Mouse (Mus musculus) granulocyte monocyte progenitor cell, adult 5-6 weeks (primary cell): ENCODE results near the gene Tmem158. TPM values are rescaled to one million over a fixed set of nuclear protein-coding genes. Genes with fewer than 3 reads are reported as not detected.
A peak's percentile ranks its signal among the peaks of the same experiment; 100 is the strongest.

Experiments
- ATAC-seq: replicated peaks from 2 replicates; pipeline ENCODE4 v1.8.0; 2016; ENCODE audit warnings: mild to moderate bottlenecking, moderate TSS enrichment, inconsistent platforms; ENCODE audit not compliant: poor library complexity, severe bottlenecking
- total RNA-seq, 2 experiments: library from RNA; stranded (forward) in 1 of 2; stranded (reverse) in 1 of 2; fragments of 200-712, 200-1000 nt in 1 of 2; fragments of >200 nt in 1 of 2; fragmentation: Nextera tagmentation in 1 of 2; gene quantifications; 2 replicates each; pipeline ENCODE4 v1.2.3; 2014 to 2017

Gene Tmem158
- total RNA-seq, 2 experiments from 2014 or later = 2.3 TPM; not detected in 1

DNA sequence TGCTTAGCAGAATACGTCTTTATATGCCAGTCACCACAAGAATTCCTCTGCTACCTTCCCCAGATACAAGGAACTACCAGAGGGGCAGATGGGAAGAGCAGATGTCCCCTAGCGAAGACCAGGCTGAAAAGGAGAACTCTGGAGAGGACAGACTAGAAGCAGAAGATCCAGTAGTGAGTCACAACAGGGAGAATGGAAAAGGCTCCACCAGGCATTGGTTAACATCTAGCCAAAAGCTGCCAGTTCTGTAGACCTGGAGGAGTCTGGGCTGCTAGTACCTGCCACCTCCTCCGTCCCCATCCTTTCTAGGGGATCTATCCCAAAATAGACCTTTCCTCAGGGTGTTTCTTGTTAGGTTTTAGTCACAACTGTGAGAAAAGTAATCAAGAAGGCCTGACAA, 4.8 kb downstream of the Tmem158 start:
- no peak for ATAC-seq

DNA sequence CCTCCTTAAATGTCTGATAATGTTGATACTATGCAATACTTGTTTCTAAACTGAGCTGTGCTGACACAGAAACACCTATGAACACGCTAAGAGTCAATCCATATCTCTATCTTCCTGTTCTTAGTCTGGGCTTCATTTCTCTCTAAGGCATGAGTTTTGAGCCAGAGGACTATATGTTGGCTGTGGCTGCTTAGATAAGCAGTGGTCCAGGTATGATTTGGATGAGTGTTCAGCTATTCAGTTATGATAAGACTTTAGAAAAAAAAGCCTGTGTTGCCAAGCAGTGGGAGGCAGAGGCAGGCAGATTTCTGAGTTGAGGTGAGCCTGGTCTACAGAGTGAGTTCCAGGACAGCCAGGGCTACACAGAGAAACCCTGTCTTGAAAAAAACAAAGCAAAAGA, 12.6 kb downstream of the Tmem158 start:
- ATAC-seq = no peak

DNA sequence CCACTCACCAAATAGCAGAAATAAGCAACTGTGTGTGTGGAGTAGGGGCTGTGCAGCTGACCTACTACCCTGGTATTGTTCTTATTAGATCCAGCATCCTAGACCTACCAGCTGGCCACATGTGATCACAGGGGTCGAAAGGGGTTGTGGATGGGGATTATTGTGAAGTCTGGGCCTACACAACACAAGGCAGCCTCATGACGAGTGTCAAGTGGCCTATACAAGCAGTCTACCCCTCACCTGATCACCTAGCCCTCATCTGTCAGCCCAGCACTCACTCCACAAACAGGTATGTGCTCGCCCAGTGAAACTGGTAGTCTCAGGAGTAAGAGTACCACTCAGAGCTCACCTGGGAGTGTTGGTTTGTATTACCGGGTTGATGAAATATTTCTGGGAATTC, 15.4 kb downstream of the Tmem158 start:
- no peak for ATAC-seq

DNA sequence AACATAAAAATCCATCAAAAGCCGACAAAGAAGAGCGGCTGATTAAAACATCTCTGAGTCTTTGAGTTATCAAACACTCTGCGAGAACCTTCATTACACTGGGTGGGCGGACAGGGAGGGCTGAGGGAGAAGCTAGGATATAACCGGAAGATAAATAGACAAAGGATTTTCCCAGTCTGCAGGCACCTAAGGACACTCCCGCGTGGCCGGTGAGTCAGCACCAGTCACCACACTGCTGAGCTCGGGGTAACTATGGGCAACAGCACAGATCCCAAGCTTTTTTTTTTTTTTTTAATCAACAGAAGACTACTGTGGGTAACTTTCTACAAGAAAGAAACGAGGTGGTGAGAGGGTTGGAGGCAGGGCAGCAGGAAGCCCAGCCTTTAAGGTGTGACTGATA, 16.6 kb downstream of the Tmem158 start:
- no peak for ATAC-seq

DNA sequence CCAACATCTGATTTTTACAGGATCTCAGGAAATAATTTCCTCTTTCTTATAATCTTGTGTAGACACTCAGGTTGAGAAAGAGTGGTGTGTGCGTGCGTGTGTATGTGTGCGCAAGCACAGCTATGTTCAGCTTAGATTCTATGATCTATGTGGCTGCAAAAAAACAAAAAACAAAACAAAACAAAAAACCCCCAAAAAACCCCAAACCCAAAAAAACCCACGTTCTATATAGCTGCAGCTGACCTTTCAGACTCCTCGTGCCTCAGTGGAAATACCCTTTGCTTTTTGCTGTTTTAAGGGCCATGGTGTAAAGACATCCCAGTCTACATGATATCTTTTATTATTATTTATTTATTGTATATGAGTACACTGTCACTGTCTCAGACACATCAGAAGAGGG, 19.4 kb downstream of the Tmem158 start:
- ATAC-seq = no peak

DNA sequence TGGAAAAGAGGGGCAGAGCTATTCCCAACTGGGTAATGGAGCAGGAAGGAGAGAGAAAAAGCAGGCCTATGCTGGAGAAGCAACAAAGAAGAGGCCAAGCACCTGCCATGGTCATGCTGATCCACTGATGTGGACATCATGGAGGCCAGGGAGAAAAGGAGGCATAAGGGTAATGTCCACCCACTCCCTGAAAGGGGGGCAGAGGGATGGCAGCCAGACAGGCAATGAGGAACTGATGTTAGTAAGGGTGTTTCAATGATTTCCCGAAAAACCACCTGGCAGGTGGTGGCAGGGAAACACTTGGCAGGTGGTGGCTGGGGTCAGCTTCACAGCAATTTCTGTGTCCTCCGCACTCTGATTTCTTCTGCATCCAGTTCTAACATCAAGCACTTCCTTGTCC, 19.8 kb downstream of the Tmem158 start:
- no peak for ATAC-seq

DNA sequence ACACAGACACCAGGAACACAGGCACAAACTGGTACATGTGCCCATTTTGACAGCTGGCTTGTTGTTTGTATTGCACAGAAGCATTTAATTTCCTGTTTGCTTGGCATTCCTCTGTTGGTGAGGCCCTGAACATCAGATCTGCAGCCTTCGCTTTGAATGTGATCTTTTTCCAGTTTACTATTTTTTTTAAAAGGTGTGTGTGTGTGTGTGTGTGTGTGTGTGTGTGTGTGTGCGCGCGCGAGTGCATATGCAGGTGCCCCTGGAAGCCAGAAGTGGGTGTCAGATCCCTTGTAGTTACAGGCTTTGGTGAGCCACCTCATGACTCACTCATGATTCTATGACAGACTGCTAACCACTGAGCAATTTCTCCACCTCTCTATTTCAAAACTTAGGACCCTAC, 20.3 kb downstream of the Tmem158 start:
- ATAC-seq = no peak

DNA sequence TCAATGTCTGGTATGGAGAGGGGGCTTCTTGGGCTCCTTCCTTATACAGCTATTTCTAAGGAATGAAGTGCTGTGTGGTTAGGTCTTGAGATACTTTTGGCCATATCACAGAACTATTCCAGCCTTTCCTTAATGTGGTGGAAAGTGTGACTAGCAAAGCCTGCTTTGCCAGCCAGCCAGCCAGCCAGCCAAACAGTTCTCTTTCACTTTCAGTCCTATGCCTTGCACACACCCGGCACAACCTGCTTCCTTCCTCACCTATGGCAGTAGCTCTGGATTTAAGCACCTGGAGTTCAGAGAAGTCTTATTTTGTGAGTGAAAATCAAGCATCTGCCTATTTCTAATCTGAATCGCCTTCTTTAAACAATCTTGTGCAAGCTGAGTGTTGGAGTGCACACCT, 20.9 kb downstream of the Tmem158 start:
- no peak for ATAC-seq

DNA sequence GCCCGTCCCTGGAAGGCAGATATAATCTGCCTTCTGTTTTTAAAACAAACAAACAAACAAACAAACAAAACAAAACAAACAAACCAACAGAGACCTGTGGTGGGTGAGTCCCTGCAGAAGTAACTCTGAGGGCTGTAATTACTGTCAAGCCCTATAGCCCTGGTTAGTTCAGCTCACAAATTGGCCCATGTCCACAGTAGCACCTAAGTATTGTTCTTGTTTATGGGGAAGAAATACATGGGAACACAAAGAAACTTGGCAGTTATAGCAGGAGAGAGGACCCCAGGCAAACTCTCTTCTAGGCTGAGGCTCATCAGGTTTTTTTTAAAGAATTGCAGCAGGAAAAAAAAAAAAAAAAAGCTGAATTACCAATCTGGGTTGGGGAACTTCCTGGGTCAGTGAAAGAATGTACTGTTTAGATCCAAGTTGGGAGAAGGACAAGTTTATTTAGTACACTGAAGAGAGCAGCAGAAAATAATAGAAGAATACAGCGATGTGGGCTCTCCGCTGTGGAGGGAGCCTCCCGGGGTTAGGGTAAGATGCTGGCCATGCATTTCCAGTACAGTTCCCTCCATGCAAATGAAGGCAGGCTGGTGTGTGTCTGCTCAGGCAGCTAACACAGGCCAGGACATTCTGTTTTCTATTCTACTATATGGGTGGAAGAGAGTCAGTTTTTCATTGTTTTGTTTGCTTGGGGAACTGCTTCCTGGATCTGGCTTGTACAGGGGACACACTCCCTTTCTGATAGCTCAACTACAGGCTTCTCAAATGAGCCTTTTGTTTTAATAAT, 22.1 kb downstream of the Tmem158 start:
- no peak for ATAC-seq

DNA sequence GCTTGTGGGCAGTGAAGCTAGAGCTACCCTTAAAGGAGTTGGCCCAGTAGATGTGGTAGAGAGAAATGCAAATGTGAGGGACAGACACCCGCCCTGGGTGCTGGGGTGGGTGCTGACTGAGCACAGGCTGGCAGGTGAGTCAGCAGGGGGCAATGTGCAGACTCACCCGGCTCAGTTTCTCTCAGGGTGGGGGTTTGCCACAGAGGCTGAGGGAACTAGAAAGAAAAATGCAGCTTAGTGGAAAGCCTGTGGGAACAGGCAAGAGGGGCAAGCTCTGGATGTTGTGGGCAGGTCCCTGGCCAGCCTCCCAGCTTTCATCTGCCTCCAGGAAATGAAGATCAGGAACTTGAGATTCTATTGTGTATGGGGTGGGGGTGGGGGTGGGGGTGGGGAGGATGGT, 22.8 kb downstream of the Tmem158 start:
- peak; percentile 22; the same call in 1 of the 2 replicates for ATAC-seq

DNA sequence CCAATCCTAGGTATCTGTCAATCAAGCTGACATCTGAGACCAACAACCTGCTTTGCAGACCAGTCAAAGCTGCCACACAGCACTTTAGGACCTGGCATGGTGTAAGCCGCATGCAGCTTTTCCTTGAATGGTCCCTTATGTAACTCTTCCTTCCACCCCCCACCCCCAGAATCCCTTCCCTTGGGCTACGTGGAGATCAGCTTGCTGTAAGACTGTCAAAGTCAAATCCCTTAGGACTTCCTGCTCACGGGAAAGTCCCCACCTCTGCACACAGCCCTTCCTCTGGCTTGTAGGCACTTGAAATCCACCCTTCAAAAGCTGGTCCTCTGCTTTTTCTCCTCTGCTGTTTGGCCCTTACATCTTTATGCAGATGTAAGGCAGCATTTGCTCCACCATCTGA, 24.9 kb downstream of the Tmem158 start:
- no peak for ATAC-seq

DNA sequence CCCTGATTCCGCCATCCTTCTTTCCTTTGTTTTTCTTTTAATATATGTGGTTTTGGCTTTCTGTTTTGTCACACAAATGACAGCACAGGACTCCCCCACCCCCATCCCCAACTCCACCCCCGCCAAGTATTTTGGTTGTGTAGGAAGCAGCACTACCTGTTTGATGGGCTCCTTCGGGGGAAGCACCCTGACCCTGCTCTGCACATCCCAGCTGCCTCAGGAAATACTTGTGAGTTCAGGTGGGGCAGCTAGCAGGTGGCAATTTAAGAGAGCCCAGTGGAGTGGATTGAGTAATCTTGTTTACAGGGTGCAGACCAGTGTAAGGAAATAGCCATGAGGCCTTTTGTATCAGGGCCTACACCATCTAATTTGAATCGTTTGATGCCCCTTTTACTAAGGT, 30.7 kb downstream of the Tmem158 start:
- no peak for ATAC-seq

DNA sequence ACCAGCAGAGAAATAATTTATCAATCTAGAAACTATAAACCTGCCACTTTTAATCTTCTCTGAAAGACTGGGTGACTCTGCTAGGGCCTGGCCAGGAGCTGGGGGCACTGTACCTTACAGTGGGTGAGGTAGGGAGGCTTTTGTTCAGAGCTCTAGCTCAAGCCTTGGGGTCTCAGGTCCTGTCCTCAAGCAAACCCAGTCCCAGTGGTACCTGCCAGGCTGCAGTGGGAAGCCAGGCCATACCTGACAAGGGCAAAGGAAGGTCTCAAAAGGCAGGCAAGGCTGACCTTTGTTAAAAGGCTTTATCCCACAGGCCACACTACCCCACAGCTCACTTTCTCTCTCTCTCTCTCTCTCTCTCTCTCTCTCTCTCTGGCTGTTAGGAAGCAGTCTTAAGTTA, 31.9 kb downstream of the Tmem158 start:
- ATAC-seq = no peak

DNA sequence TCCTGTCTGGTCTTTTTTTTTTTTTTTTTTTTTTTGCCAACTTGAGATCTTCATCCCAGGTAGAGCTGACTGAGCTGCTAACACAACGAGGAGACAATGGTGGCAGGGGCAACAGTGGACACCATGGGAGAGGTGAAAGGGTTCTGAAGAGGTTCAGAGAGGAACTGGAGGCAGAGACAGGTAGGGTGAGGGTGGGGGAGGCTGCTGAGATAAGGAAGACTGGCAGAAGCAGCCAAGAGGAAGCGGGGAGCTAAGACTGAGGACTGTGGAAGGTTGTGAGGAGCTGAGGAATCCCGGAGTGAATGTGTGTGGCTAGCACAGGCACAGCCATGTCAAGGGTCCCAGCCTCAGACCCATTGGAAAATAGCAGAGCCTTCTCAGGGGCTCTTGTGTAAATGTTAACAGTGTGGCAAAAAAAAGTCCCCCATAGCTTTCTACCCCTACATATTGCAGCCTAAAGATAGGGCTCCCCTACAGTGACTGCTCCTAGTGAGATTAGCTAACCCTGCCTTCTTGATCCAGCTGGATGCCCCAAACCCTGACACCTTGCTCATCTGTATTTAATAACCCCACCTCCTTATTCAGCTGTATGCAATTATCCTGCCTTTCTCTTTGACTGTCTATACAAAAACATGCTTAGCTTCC, 33.3 kb downstream of the Tmem158 start:
- no peak for ATAC-seq

DNA sequence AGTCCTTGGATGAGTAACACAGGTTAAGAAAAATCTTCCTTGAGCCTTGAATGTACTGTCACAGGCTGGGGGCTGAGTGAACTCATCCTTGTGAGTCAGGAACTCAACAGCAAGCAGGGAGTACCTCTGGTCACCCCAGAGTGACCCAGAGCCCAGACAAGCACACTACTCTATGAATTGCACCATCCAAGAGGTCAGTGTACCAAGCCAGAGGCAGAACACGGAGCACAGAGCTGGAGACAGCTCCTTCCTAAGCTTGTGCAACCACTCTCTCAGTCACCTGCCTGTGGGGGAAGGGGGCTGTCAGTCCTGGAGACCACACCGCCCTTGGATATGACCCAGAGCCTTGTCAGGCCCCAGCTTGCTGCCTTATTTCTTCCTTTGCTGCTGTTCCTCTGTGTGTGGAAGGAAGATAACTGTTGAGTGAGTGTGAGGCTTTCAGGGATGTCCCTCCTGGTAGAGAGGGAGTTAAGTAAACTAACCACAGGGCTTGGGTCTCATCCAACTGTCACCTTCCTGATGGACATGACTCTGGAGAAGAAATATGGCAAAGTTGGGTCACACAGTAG, 35.6 kb downstream of the Tmem158 start:
- ATAC-seq = no peak

DNA sequence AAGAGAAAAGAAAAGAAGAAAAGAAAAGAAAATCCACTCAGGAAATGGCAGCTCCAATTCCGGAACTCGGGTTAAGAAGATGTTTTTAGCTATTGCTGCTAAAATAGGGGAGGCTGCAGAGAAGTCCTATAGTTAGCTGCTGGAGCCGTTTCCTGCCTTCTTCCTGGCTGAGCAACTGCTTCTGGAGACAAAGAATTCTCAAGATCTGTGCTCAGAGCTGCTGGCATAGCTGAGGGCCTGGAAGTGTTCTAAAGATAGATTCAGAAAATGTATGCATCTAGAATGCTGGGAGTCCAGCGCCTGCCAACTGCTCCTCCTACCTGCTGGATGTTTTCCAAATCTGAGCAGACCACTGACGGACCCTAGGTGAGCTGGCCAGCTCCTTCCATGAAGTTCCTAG, 40.7 kb downstream of the Tmem158 start:
- ATAC-seq = no peak

DNA sequence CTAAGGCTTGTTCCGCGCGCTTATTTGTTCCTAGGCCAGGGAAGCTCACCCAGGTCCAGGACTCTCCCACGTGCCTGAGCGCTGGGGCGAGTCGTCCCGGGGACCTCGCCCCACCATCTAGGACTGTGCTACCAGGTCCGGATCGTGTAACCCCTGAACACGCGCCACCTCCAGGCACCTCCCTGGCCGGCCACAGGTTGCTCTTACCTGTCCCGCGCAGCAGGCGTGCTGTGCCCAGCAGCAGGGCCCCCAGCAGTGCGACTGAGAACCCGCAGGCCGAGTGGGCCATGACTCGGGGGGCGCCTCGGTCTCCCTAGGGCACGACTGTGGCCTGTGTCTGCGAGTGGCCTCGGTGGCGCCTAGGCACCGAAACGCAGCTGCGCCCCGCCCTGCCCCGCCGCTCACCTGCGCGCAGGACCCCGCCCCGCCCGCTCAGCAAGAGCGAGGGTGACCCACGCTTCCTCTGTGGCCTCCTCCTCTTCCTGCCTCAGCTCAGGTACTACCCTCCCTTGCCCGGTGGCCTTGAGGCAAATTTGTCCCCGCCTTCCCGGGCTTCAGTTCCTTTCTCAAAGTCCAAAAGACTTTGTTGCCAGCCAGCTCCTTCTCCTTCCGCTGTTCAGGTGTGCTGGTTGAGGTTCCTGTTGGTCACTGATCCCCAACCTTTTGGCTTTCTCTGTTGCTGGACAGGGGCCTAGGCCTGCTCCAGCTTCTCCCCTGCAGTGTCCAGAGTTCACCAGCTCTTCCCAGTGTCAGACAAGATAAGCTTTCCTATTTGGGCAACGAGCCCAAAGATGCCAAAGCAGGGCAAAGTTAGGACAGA, 44.7 kb downstream of the Tmem158 start, which contains the start of gene Cdcp1:
Gene Cdcp1, minus strand, starts transcription at position 418 of the 820 bp plus-strand sequence.
- peak; percentile 22; the same call in 1 of the 2 replicates for ATAC-seq

DNA sequence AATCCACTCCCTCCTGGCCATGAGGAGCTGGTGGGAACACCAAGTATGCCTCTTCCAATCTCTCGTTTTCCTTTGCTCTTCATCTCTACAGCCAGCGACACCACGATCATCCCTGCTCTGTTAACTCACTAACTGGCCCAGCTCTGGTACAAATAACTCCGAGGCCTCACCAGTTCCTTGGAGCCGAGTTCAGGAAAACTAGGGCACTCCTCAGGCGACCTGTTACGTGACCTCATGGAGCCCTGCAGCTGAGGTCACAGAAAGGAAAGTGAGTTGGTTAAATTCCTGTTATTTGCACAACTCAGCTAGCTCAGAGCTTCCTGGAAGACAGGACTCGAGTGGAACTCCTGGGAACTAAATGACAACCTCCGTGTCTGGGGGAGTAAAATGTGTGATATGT, 47.2 kb downstream of the Tmem158 start:
- no peak for ATAC-seq
